Mouse (Mus musculus) embryonic fibroblast, embryonic 13.5 days (primary cell): Measurements from ENCODE around the gene Smyd2. TPM values are rescaled to one million over a fixed set of nuclear protein-coding genes. Genes with fewer than 3 reads are reported as not detected.

ENCODE experiments used
- H3K27ac ChIP-seq: 2 replicates; pipeline ENCODE4 v1.5.1; 2012; ENCODE audit warnings: low read length, control low read depth, inconsistent platforms; ENCODE audit not compliant: insufficient read depth
- H3K4me1 ChIP-seq: 2 replicates; pipeline ENCODE4 v1.6.1; 2011; ENCODE audit warnings: low read length; ENCODE audit not compliant: control insufficient read depth, insufficient read depth
- H3K4me3 ChIP-seq: 2 replicates; pipeline ENCODE4 v1.5.1; 2011; ENCODE audit warnings: mild to moderate bottlenecking, control low read depth, low read length; ENCODE audit not compliant: insufficient read depth
- CTCF ChIP-seq: IDR thresholded peaks from 2 replicates; pipeline ENCODE4 v1.5.1; 2011; ENCODE audit warnings: mild to moderate bottlenecking, control low read depth, low read length, moderate library complexity, borderline replicate concordance; ENCODE audit not compliant: insufficient read depth
- POLR2A ChIP-seq: IDR thresholded peaks from 2 replicates; pipeline ENCODE4 v1.6.1; 2011; ENCODE audit warnings: low read depth, mild to moderate bottlenecking, control low read depth, low read length, moderate library complexity
- polyA plus RNA-seq: library from polyadenylated mRNA; stranded (reverse); fragments of >200 nt; gene quantifications from 2 replicates; pipeline ENCODE4 v1.2.4, GENCODE M21; 2011; ENCODE audit warnings: low read depth; ENCODE audit not compliant: missing spikeins, insufficient read length

The Smyd2 gene
- polyA plus RNA-seq, 1 experiment, result 47.4 TPM

DNA sequence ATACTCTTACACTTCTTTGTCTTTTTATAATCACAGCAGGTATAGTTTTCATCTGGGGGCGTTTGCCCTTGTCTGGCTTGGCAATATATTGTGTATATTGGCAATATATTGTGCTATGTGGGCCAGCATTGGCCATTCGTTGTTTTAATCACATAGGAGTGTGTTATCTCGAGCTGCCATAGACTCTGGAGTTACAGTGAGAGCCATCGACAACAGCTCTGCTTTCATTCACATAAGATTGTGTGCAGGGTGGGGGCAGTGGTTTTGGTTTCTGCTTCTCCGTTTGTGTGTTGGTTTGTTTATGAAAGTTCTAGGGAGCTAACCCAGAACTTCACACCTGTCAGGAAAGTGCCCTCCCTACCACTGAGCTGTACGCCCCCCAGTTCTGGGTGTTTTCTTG, 55.5 kb downstream of the Smyd2 start:
- Histone ChIP-seq H3K4me1 (peaks cover 8% of the 10 kb centered on the region), H3K27ac (peak overlapping the region; percentile 60; the same call in 1 of the 2 replicates), H3K4me3 (no peak overlapping the region)
- TF ChIP-seq POLR2A (no peak), CTCF (no peak)

DNA sequence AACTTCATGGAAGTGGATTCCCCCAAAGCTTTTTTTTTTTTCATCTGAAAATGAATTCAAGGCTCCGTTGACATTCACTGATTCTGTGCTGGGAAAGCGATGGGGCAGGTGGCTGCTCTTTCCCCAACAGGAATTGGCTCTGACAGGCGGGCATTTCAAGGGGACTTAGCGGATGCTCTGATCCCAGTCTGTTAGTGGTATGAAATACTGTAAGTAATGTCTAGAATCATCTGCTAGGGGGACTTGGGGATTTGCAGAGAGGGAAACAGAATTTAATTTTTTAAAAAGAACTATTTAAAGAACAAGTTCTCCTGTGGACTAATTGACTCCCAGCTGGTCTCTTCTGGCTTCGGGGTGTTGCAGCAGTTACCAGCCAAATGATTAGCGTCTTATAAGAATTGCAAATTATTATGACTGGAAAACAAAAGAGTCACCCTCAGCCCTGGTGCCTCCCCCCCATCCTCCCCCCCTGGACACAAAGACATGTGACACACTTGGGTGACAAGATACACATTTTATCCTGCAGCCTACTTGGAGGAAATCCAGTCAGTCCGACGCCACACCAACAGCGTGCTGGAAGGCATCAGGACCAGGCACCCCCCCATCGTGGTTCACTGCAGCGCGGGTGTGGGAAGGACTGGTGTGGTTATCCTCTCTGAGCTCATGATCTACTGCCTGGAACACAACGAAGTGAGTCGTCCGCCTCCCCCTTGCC, 57.2 kb downstream of the Smyd2 start:
- Histone ChIP-seq H3K4me1 (peaks cover 13% of the 10 kb centered on the region), H3K27ac (no peak overlapping the region), H3K4me3 (no peak overlapping the region)
- TF ChIP-seq POLR2A (no peak), CTCF (no peak)

DNA sequence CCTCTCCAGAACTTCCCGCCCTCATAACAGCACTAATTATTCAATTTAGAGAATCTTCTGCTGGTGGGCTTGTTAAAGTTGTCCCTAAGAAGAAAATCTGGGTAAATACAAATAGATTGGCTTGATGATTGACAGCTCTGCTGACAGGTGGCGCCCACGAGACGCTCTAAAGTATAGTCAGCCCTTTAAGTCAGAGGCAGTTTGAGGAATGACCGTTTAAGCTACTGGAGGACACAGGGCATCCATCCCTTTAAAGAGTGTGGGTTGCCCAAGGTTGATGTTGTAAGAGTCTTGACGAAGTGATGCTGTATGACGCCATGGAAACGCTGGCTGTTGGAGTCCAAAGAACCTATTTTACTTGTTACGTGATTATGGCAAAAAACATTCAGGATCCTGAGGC, 57.9 kb downstream of the Smyd2 start:
- Histone ChIP-seq H3K27ac (no peak overlapping the region), H3K4me3 (no peak overlapping the region), H3K4me1 (peaks cover 13% of the 10 kb centered on the region)
- TF ChIP-seq CTCF, result no peak
- TF ChIP-seq POLR2A, result no peak

DNA sequence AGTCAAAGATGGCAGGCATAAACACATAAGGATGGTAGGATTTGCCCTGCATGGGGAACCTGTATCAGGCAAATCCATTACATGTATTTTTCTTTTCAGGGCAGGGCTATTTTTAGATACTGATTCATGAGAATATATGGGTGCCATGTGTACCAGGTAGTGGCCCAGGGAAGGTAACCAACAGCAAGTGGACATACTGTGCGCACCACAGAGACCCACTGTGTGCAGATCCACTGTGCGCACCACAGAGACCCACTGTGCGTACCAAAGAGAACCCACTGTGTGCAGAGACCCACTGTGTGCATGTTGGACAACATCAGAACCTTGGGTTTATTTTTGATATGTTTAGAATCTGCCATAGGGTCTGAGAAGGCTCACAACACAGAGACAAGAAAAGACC, 58.4 kb downstream of the Smyd2 start:
- Histone ChIP-seq H3K27ac (no peak overlapping the region), H3K4me3 (no peak overlapping the region), H3K4me1 (peaks cover 13% of the 10 kb centered on the region)
- TF ChIP-seq CTCF (no peak), POLR2A (no peak)

DNA sequence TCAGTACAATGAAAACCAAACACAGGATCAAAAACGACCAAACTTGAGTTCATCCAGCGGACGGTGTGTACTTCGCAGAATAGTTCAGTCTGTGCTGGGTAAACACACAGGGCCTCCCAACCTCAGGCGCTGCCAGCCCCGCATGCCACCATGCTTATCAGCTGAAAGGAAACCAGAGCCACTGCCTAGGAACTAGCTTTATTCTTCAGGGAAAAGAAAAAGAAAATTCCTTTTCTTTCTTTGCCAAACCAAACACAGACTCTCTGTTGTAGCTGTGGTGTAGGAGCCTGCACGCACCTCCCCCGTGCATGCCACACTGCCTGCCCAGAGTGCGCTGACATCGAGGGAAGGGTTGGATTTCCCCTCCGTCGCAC, 61.2 kb downstream of the Smyd2 start:
- Histone ChIP-seq H3K4me1 (peaks cover 5% of the 10 kb centered on the region), H3K27ac (no peak overlapping the region), H3K4me3 (no peak overlapping the region)
- TF ChIP-seq POLR2A (no peak), CTCF (no peak)

DNA sequence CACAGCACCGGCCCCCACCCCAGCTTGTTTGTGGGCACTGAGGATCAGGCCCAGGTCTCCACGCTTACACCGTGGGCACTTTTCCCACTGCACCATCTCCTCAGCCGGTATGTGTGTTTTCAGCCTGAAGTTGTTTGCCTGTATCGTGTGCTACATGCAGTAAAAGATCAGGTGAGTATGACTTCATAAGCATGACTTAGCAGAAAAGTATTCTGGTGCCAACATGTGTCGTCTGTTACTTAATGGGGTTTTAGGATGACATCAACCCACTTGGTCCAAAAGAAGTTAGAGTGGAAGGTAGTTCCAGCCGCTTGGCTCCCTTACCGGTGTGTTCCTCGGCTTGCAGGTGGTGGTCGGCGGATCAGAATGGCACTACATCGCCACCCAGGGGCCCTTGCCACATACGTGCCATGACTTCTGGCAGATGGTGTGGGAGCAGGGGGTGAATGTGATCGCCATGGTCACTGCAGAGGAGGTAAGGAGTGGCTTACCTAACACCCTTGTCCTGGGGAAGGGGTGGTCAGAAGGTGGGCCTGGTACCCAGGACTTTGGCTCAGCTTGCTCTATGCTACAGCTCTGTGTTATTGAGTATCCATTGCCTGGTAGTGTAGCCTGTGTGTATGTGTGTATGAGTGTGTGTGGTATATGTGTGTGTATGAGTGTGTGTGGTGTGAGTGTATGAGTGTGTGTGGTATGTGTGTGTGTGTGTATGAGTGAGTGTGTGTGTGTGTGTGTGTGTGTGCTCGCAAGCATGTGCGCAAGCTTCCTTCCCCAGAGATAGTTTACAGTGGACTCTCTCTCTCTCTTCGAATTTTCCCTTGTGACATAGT, 61.8 kb downstream of the Smyd2 start:
- H3K27ac ChIP-seq, result no peak overlapping the region
- no peak overlapping the region for H3K4me3 ChIP-seq
- peaks cover 5% of the 10 kb centered on the region for H3K4me1 ChIP-seq
- TF ChIP-seq CTCF, result peak; percentile 6; the same call in 1 of the 2 replicates
- TF ChIP-seq POLR2A, result no peak

DNA sequence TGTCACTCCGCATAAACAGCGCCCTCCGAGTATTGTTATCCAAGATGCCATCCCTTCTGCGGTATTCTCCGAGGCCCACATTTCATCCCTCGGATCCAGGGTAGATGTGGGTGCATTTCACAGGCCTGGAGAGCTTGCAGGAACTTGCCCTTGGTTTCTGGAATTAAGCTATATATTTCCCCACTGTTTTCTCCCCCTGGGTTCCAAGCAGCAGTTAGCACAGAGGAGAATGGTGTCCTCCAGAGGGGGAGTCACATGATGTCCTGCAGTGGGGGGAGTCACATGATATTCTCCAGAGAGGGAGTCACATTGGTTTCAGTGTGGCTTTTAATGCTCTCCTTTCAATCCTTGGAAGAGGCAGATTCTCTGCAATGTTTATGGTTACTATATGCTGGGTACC, 63.8 kb downstream of the Smyd2 start:
- peaks cover 5% of the 10 kb centered on the region for H3K4me1 ChIP-seq
- H3K27ac ChIP-seq, result no peak overlapping the region
- H3K4me3 ChIP-seq, result no peak overlapping the region
- no peak for TF ChIP-seq POLR2A
- no peak for TF ChIP-seq CTCF

DNA sequence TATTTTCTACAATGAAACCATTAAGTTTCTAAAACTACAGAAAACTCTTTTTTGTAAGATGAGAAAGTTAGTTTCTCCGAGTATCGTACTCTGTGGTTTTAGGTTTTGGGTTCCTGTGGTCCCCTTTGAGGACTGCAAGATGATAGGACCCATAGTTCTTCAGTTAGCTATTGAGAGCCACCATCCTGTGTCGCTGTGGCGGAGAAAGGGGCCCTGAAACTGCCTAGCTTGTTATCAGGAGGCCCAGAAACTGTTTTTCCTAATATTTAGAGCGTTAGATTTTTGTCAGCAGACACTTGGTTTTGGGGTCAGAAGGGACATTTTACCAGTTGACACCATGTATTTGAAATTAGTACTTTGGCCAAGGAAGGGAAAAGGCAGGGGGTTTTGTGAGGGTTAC, 66.4 kb downstream of the Smyd2 start:
- Histone ChIP-seq H3K4me1 (peaks cover 3% of the 10 kb centered on the region), H3K4me3 (no peak overlapping the region), H3K27ac (no peak overlapping the region)
- no peak for TF ChIP-seq CTCF
- no peak for TF ChIP-seq POLR2A

DNA sequence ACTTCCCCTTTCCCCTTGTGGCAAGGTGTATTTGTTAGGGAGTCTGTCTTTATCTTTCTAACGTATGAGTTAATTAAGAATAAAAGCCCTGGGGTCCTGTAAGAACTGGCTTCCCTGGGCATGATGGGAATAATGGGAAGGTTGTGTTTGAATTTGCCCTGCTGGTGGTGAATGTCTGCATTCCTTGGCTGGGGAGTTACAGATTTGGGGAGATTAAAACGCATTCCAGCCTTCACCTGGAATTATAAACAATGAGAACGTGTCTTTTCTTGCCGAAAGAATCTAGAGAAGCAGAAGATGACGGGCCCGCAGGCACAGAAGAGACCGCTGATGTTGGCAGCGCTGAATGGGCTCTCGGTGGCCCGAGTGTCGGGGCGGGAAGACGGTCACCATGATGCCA, 67.5 kb downstream of the Smyd2 start:
- no peak for TF ChIP-seq CTCF
- TF ChIP-seq POLR2A, result no peak
- Histone ChIP-seq H3K4me1 (no peaks in the 10 kb centered on the region), H3K27ac (no peak overlapping the region)

DNA sequence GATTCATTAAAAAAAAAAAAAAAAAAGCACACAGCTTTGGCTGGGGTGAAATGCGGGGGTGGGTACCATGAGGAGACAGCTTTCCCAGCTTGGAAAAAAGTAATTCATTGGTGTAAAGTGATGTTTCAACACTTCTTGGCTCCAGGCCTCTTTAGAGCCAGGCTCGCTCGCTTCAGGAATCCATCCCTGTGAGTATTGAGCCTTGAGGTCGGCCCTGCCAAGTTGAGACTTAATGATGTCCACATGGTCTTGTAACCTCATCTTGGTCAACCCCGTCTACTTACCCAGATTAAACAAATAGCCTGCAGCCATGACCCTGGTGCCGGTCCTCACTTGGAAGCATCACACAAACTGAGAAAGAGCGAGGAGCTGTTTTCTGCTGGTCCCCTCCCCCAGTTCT, 69.7 kb downstream of the Smyd2 start:
- Histone ChIP-seq H3K4me3 (no peak overlapping the region), H3K4me1 (no peaks in the 10 kb centered on the region), H3K27ac (peak overlapping the region; percentile 58; the same call in 1 of the 2 replicates)
- TF ChIP-seq CTCF (no peak), POLR2A (no peak)

More for the DNA sequence above, 67.5 kb downstream of the Smyd2 start:
- H3K4me3 ChIP-seq, result no peak overlapping the region
